Mouse (Mus musculus): Measurements from ENCODE around the gene Gys2. TPM values are rescaled to one million over a fixed set of nuclear protein-coding genes. Genes with fewer than 3 reads are reported as not detected.

Gys2 gene
- polyA plus RNA-seq, 1 experiment, result 1.3 TPM

DNA sequence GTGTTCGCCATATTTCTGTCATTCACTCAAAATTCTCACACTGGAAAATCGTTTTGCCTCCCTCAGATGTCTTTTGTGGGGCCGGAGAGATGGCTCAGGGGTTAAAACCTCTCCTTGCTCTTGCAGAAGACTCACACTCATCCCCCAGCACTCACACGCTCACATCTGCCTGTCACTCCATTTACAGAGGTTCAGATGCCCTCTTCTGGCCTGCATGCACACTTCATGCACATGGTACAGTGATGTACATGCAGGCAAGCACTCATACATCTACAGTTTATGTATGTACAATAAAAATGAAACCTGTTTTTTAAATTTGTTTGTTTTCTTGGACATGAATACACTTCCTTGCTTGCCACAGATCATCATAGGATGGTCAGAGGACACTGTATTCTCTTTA lies 3.3 kb downstream of the Gys2 start:
- Histone ChIP-seq H3K4me1 (ENCODE audit: control insufficient read depth, insufficient read depth, low read length) (no peaks in the 10 kb centered on the region), H3K4me3 (replicated peaks; ENCODE audit: extremely low read depth, low read depth, low read length) (no peak overlapping the region)
- 45% methylated on average over 4 of the region's 4 CpGs for WGBS
- TF ChIP-seq POLR2A (IDR thresholded peaks at IDR 0.05; ENCODE audit: borderline replicate concordance, extremely low read depth, low read depth, low read length) (no peak), CTCF (IDR thresholded peaks at IDR 0.05; ENCODE audit: insufficient read depth, low read length) (peak; percentile 20; the same call in 1 of the 2 replicates)
- no peak for DNase-seq

DNA sequence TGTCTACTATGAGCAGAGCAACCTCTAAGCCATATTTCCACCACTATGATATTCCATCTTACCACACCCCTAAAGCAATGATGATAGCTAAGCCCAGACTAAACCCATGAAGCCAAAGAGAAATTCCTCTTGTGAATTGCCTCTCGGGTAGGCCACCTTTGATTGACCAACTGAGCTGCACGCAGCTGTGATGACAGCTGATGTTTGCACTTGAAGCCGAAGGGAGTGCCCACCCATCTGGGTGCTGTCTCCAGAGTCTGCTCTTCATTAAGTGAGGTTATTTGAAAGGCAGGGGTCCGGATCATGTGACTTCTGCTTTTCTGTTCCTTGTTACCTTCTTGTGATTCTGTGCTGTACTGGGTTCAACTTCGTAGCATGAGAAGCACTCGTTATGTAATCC lies 10.7 kb downstream of the Gys2 start:
- no peaks in the 10 kb centered on the region for H3K4me1 ChIP-seq (ENCODE audit: control insufficient read depth, insufficient read depth, low read length)
- WGBS, result 75% methylated on average over 6 of the region's 6 CpGs
- TF ChIP-seq POLR2A (IDR thresholded peaks at IDR 0.05; ENCODE audit: borderline replicate concordance, extremely low read depth, low read depth, low read length) (no peak), CTCF (IDR thresholded peaks at IDR 0.05; ENCODE audit: insufficient read depth, low read length) (no peak)
- H3K4me3 ChIP-seq (replicated peaks; ENCODE audit: extremely low read depth, low read depth, low read length), result no peak overlapping the region
- no peak for DNase-seq

DNA sequence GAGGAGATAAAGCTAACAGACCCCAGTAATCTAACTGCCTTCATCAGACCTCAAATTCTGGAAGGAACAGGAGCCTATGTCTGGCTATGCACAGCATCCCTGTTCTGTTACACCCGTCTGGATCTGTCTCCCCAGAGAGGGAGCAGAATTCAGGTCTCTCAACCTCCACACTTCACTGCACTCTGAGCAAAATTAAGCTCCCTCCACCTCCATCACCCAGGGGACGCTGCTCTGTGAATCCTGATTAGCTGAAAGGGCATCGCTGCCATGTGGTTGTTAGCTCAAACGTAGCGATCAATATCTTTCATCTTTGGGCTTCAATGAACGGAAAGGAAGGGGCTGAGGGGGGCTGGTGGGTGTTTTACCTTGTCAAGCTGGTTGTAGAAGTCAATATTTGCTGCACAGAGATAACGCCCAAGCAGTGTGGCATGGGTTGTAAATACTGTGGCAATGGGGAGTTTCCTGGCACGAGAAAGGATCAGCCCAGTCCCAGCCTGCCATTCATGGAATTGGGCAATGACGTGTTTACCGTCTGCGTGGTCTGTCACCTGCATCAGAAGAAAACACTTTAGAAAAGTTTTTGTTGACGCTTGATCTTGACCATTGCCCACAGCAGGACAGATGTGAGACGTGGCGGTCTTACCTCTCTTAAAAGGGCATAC lies 13.8 kb downstream of the Gys2 start:
- TF ChIP-seq CTCF (IDR thresholded peaks at IDR 0.05; ENCODE audit: insufficient read depth, low read length), result no peak
- DNase-seq, result no peak
- Histone ChIP-seq H3K4me3 (replicated peaks; ENCODE audit: extremely low read depth, low read depth, low read length) (no peak overlapping the region), H3K4me1 (ENCODE audit: control insufficient read depth, insufficient read depth, low read length) (no peaks in the 10 kb centered on the region)
- 65% methylated on average over 14 of the region's 14 CpGs for WGBS

DNA sequence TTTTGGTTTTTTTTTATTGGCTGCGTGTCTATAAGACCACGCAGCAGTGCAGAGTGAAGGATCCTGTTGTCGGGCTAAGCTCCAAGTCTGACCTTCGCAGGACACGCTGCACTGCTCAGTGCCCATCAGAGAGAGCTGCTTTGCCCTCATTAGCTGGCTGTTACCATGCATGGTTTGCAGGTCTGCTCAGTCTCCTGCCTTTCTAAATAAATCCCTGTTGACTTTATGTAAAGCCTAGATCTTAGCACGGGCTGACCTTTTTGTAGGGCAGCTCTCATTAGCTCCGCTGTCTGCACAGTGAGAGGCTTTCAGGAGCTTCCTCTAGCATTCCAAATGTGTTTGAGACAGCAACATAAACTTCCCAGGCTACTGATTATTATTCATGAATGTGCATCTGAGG lies 14.9 kb downstream of the Gys2 start:
- WGBS, result 69% methylated on average over 7 of the region's 7 CpGs
- H3K4me1 ChIP-seq (ENCODE audit: control insufficient read depth, insufficient read depth, low read length), result no peaks in the 10 kb centered on the region
- no peak overlapping the region for H3K4me3 ChIP-seq (replicated peaks; ENCODE audit: extremely low read depth, low read depth, low read length)
- no peak for DNase-seq
- TF ChIP-seq POLR2A (IDR thresholded peaks at IDR 0.05; ENCODE audit: borderline replicate concordance, extremely low read depth, low read depth, low read length) (no peak), CTCF (IDR thresholded peaks at IDR 0.05; ENCODE audit: insufficient read depth, low read length) (no peak)

DNA sequence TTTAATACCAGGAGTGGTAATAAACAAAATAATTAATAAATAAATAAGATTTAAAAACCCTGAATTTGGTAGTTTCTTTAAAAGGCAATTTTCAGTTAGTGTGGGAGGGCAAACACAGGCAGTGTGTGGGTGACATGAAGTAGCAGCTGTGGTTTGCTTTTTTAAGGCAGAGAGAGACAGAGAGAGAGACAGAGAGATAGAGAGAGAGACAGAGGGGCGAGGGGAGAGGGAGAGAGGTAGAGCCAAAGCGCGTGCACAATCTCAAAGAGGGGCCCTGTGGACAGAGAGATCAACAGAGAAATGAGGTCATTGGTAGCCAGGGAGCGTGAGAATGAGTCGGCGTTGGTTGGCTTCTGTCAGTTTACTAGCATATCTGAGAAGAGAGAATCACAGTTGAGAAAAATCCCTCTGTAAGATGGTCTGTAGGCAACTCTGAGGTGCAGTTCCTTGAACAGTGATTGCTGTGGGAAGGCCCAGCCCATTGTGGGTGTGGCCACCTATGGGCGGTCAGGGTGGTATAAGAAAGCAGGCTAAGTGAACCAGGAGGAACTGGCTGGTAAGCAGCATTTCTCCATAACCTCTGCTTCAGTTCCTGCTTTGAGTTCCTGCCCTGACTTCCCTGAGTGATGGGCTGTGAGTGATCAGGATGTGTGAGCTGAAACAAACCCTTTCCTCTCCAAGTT lies 17.5 kb downstream of the Gys2 start:
- no peak for DNase-seq
- Histone ChIP-seq H3K4me3 (replicated peaks; ENCODE audit: extremely low read depth, low read depth, low read length) (no peak overlapping the region), H3K4me1 (ENCODE audit: control insufficient read depth, insufficient read depth, low read length) (no peaks in the 10 kb centered on the region)
- TF ChIP-seq POLR2A (IDR thresholded peaks at IDR 0.05; ENCODE audit: borderline replicate concordance, extremely low read depth, low read depth, low read length) (no peak), CTCF (IDR thresholded peaks at IDR 0.05; ENCODE audit: insufficient read depth, low read length) (no peak)
- 61% methylated on average over 7 of the region's 7 CpGs for WGBS

DNA sequence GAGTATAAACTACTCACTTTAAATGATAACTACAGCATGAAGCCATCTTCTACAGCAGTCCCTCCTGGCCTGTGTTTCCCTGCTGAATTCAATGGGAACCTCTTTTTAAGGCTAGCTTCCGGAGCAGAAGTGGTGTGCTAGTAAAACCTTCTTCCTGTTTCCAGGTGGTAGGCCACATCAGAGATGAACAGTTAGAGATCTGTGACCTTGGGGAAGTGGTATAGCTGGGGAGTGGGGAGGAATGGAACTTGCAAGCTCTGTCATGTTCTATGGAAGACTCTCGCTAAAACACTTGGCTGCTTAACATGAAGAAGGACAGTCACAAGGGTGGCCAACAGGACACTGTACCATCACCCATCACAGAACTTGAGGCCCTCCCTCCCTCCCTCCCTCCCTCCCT lies 19.6 kb downstream of the Gys2 start:
- no peak for TF ChIP-seq POLR2A (IDR thresholded peaks at IDR 0.05; ENCODE audit: borderline replicate concordance, extremely low read depth, low read depth, low read length)
- WGBS, result 52% methylated on average over 2 of the region's 2 CpGs
- no peaks in the 10 kb centered on the region for H3K4me1 ChIP-seq (ENCODE audit: control insufficient read depth, insufficient read depth, low read length)

DNA sequence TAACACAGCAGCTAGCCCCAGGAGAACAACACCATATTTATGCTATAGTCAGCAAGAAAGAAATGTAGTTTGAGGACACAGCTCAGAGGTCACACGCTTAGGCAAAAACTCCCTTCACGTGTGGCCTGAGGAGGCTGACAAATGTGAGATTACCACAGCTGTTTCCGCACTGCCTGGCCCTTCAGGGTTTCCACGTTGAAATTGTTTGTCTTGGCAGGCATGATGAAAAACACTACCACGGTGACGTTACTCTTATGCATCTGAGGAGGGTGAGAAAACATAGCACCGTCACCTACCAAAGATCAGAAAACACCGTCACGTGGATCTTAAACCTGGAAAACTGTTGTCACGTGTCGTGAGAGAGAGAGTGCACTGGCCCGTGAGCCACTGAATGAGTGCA lies 21.5 kb downstream of the Gys2 start:
- DNase-seq, result no peak
- TF ChIP-seq POLR2A (IDR thresholded peaks at IDR 0.05; ENCODE audit: borderline replicate concordance, extremely low read depth, low read depth, low read length) (no peak), CTCF (IDR thresholded peaks at IDR 0.05; ENCODE audit: insufficient read depth, low read length) (no peak)
- Histone ChIP-seq H3K4me3 (replicated peaks; ENCODE audit: extremely low read depth, low read depth, low read length) (no peak overlapping the region), H3K4me1 (ENCODE audit: control insufficient read depth, insufficient read depth, low read length) (no peaks in the 10 kb centered on the region)
- WGBS, result 61% methylated on average over 12 of the region's 12 CpGs

More for the DNA sequence above, 19.6 kb downstream of the Gys2 start:
- no peak for DNase-seq
- H3K4me3 ChIP-seq (replicated peaks; ENCODE audit: extremely low read depth, low read depth, low read length), result no peak overlapping the region

DNA sequence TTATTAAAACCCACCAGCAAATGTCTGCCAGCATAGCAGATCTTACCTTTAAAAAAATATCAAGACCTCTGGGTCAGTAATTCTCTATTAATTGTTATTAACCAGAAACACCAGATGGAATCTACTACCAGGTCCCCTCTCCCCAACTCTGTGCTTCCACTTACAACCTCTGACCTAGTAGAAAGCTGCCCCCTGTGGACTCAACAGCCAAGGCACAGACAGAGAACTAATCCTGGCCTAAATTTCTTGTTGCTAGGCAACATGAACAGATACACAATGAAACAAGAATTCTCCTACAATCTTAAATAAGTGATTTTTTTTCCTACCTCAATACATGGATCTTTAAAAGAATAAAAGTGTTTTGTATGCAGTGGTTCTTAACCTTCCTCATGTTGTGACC lies 43.8 kb downstream of the Gys2 start:
- no peak overlapping the region for H3K4me3 ChIP-seq (replicated peaks; ENCODE audit: extremely low read depth, low read depth, low read length)
- no peaks in the 10 kb centered on the region for H3K4me1 ChIP-seq (ENCODE audit: control insufficient read depth, insufficient read depth, low read length)
- no peak for DNase-seq
- TF ChIP-seq POLR2A (IDR thresholded peaks at IDR 0.05; ENCODE audit: borderline replicate concordance, extremely low read depth, low read depth, low read length), result no peak
- TF ChIP-seq CTCF (IDR thresholded peaks at IDR 0.05; ENCODE audit: insufficient read depth, low read length), result no peak

DNA sequence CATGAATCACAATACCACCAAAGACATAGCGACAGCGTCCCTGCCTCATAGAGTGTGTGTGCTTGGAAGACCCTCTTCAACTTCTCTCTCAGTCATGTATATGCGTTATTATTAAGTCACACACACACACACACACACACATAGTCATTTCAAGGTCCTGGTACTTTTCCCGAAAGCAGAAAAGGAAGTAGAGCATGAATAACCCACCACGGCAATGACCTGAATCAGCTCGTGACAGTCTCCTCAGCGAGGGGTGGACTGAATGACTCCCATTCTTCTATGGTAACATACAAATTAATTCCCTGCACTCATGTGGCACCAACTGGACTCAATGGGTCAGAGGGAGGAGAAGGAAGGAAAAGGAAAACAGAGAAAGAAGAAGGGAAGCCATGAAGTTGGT lies 47.9 kb downstream of the Gys2 start:
- no peak for DNase-seq
- H3K4me1 ChIP-seq (ENCODE audit: control insufficient read depth, insufficient read depth, low read length), result no peaks in the 10 kb centered on the region
- H3K4me3 ChIP-seq (replicated peaks; ENCODE audit: extremely low read depth, low read depth, low read length), result no peak overlapping the region
- no peak for TF ChIP-seq POLR2A (IDR thresholded peaks at IDR 0.05; ENCODE audit: borderline replicate concordance, extremely low read depth, low read depth, low read length)
- TF ChIP-seq CTCF (IDR thresholded peaks at IDR 0.05; ENCODE audit: insufficient read depth, low read length), result no peak
- WGBS, result 61% methylated on average over 7 of the region's 7 CpGs

DNA sequence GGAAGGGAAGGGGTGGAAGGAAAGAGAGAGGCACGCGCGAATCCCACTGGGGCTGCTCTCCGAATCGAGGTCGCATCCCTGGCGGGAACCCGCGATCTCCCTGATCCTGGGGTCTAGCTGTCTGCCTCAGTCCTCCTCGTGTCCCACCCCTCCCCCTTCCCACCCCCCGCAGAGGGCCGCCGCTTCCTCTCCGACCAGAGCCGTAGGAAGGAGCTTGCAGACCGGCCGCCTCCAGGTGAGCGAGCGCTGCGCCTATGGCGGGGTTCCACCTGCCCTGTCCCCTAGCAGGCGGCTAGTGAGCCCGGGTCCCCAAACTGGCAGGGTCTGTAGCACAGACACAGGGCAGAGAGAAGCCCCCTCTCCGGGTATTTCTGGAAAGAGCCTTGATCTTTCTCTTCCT lies 58.3 kb downstream of the Gys2 start:
- TF ChIP-seq CTCF (IDR thresholded peaks at IDR 0.05; ENCODE audit: insufficient read depth, low read length), result no peak
- TF ChIP-seq POLR2A (IDR thresholded peaks at IDR 0.05; ENCODE audit: borderline replicate concordance, extremely low read depth, low read depth, low read length), result no peak
- no peak for DNase-seq
- WGBS, result 4% methylated on average over 24 of the region's 24 CpGs
- H3K4me3 ChIP-seq (replicated peaks; ENCODE audit: extremely low read depth, low read depth, low read length), result no peak overlapping the region
- no peaks in the 10 kb centered on the region for H3K4me1 ChIP-seq (ENCODE audit: control insufficient read depth, insufficient read depth, low read length)
